Mouse (Mus musculus): ENCODE data around the gene Usp46. TPM values are rescaled to one million over a fixed set of nuclear protein-coding genes. Genes with fewer than 3 reads are reported as not detected.
"Not testable (repeated sequence)": the region's sequence is repeated elsewhere in the genome, so short reads cannot be mapped to it uniquely, and the experiment has no call there.

Gene Usp46
- total and polyA plus RNA-seq, 2 experiments = 3.0 to 5.4 TPM

GRCm38 (mm10) chr5:74078861-74079615 lies 10.8 kb upstream of the Usp46 start:
- Histone ChIP-seq H3K27ac (replicated peaks; ENCODE audit: insufficient read depth, low read depth, low read length) (peak overlapping the region; percentile 60), H3K79me2 (ENCODE audit: control insufficient read depth, insufficient read depth, low read length) (no peaks in the 10 kb centered on the region), H3K4me3 (ENCODE audit: insufficient read depth, low read depth, low read length) (no peak overlapping the region), H3K4me1 (ENCODE audit: control insufficient read depth, insufficient read depth, low read length) (peaks cover 4% of the 10 kb centered on the region), H3K9ac (ENCODE audit: low read depth, low read length) (no peak overlapping the region), H3K27me3 (ENCODE audit: control insufficient read depth, insufficient read depth, low read length) (no peaks in the 10 kb centered on the region), H3K36me3 (ENCODE audit: control insufficient read depth, insufficient read depth, low read length) (no peaks in the 10 kb centered on the region)
- 48% methylated on average over 11 of the region's 11 CpGs for WGBS
- TF ChIP-seq CTCF (IDR thresholded peaks at IDR 0.05; ENCODE audit: low read depth, low read length) (no peak), POLR2A (IDR thresholded peaks at IDR 0.05; ENCODE audit: extremely low read depth, insufficient read depth, low read length) (no peak)
- DNase-seq (ENCODE audit: extremely low read depth, low read depth, low spot score) = peak; percentile 87

- Histone ChIP-seq H3K4me1 (ENCODE audit: control insufficient read depth, insufficient read depth, low read length) (peaks cover 4% of the 10 kb centered on the region), H3K79me2 (ENCODE audit: control insufficient read depth, insufficient read depth, low read length) (no peaks in the 10 kb centered on the region), H3K36me3 (ENCODE audit: control insufficient read depth, insufficient read depth, low read length) (no peaks in the 10 kb centered on the region), H3K27me3 (ENCODE audit: control insufficient read depth, insufficient read depth, low read length) (no peaks in the 10 kb centered on the region), H3K4me3 (ENCODE audit: insufficient read depth, low read depth, low read length) (no peak overlapping the region), H3K9ac (ENCODE audit: low read depth, low read length) (no peak overlapping the region), H3K27ac (replicated peaks; ENCODE audit: insufficient read depth, low read depth, low read length) (no peak overlapping the region)
- no peak for DNase-seq (ENCODE audit: extremely low read depth, low read depth, low spot score)
- no peak for TF ChIP-seq CTCF (IDR thresholded peaks at IDR 0.05; ENCODE audit: low read depth, low read length)
- no peak for TF ChIP-seq POLR2A (IDR thresholded peaks at IDR 0.05; ENCODE audit: extremely low read depth, insufficient read depth, low read length)
- WGBS = 89% methylated on average over 1 of the region's 1 CpGs
These were observed 10.2 kb upstream of the Usp46 start for GRCm38 (mm10) chr5:74078400-74078799.

GRCm38 (mm10) chr5:74077959-74078358 lies 9.7 kb upstream of the Usp46 start:
- no peak overlapping the region for H3K4me3 ChIP-seq (ENCODE audit: insufficient read depth, low read depth, low read length)
- H3K36me3 ChIP-seq (ENCODE audit: control insufficient read depth, insufficient read depth, low read length) = no peaks in the 10 kb centered on the region
- H3K9ac ChIP-seq (ENCODE audit: low read depth, low read length) = no peak overlapping the region
- DNase-seq (ENCODE audit: extremely low read depth, low read depth, low spot score) = no peak
- WGBS = 79% methylated on average over 8 of the region's 8 CpGs
- H3K27me3 ChIP-seq (ENCODE audit: control insufficient read depth, insufficient read depth, low read length) = no peaks in the 10 kb centered on the region
- TF ChIP-seq POLR2A (IDR thresholded peaks at IDR 0.05; ENCODE audit: extremely low read depth, insufficient read depth, low read length) = no peak
- no peak for TF ChIP-seq CTCF (IDR thresholded peaks at IDR 0.05; ENCODE audit: low read depth, low read length)
- H3K79me2 ChIP-seq (ENCODE audit: control insufficient read depth, insufficient read depth, low read length) = no peaks in the 10 kb centered on the region
- H3K27ac ChIP-seq (replicated peaks; ENCODE audit: insufficient read depth, low read depth, low read length) = no peak overlapping the region
- H3K4me1 ChIP-seq (ENCODE audit: control insufficient read depth, insufficient read depth, low read length) = peaks cover 4% of the 10 kb centered on the region

GRCm38 (mm10) chr5:74076759-74077158 lies 8.5 kb upstream of the Usp46 start:
- no peak overlapping the region for H3K27ac ChIP-seq (replicated peaks; ENCODE audit: insufficient read depth, low read depth, low read length)
- WGBS = 44% methylated on average over 9 of the region's 9 CpGs
- TF ChIP-seq POLR2A (IDR thresholded peaks at IDR 0.05; ENCODE audit: extremely low read depth, insufficient read depth, low read length) (no peak), CTCF (IDR thresholded peaks at IDR 0.05; ENCODE audit: low read depth, low read length) (no peak)

GRCm38 (mm10) chr5:74070564-74070963 lies 2.3 kb upstream of the Usp46 start:
- WGBS = 59% methylated on average over 5 of the region's 5 CpGs
- H3K27me3 ChIP-seq (ENCODE audit: control insufficient read depth, insufficient read depth, low read length); DNase-seq (ENCODE audit: extremely low read depth, low read depth, low spot score); H3K4me3 ChIP-seq (ENCODE audit: insufficient read depth, low read depth, low read length); H3K9ac ChIP-seq (ENCODE audit: low read depth, low read length); H3K79me2 ChIP-seq (ENCODE audit: control insufficient read depth, insufficient read depth, low read length); H3K36me3 ChIP-seq (ENCODE audit: control insufficient read depth, insufficient read depth, low read length); H3K27ac ChIP-seq (replicated peaks; ENCODE audit: insufficient read depth, low read depth, low read length): not testable (repeated sequence)
- peaks cover 14% of the 10 kb centered on the region for H3K4me1 ChIP-seq (ENCODE audit: control insufficient read depth, insufficient read depth, low read length)
- peak; percentile 29; the same call in 1 of the 2 replicates for TF ChIP-seq CTCF (IDR thresholded peaks at IDR 0.05; ENCODE audit: low read depth, low read length)

More at GRCm38 (mm10) chr5:74076759-74077158, 8.5 kb upstream of the Usp46 start:
- H3K4me1 ChIP-seq (ENCODE audit: control insufficient read depth, insufficient read depth, low read length) = peaks cover 4% of the 10 kb centered on the region
- H3K4me3 ChIP-seq (ENCODE audit: insufficient read depth, low read depth, low read length) = no peak overlapping the region
- no peaks in the 10 kb centered on the region for H3K79me2 ChIP-seq (ENCODE audit: control insufficient read depth, insufficient read depth, low read length)
- H3K27me3 ChIP-seq (ENCODE audit: control insufficient read depth, insufficient read depth, low read length) = no peaks in the 10 kb centered on the region
- H3K36me3 ChIP-seq (ENCODE audit: control insufficient read depth, insufficient read depth, low read length) = no peaks in the 10 kb centered on the region
- no peak overlapping the region for H3K9ac ChIP-seq (ENCODE audit: low read depth, low read length)
- DNase-seq (ENCODE audit: extremely low read depth, low read depth, low spot score) = no peak

GRCm38 (mm10) chr5:74068714-74069321 lies 587 bp upstream of the Usp46 start:
- no peaks in the 10 kb centered on the region for H3K36me3 ChIP-seq (ENCODE audit: control insufficient read depth, insufficient read depth, low read length)
- peaks cover 15% of the 10 kb centered on the region for H3K4me1 ChIP-seq (ENCODE audit: control insufficient read depth, insufficient read depth, low read length)
- H3K27ac ChIP-seq (replicated peaks; ENCODE audit: insufficient read depth, low read depth, low read length) = peak overlapping the region; percentile 81
- WGBS = under 1% methylated on average over 18 of the region's 18 CpGs
- DNase-seq (ENCODE audit: extremely low read depth, low read depth, low spot score) = peak; percentile 75
- peak overlapping the region; percentile 85 for H3K9ac ChIP-seq (ENCODE audit: low read depth, low read length)
- H3K4me3 ChIP-seq (ENCODE audit: insufficient read depth, low read depth, low read length) = peak overlapping the region; percentile 82
- TF ChIP-seq POLR2A (IDR thresholded peaks at IDR 0.05; ENCODE audit: extremely low read depth, insufficient read depth, low read length) = no peak
- TF ChIP-seq CTCF (IDR thresholded peaks at IDR 0.05; ENCODE audit: low read depth, low read length) = no peak
- peaks cover 9% of the 10 kb centered on the region; the same call in 1 of the 2 replicates for H3K79me2 ChIP-seq (ENCODE audit: control insufficient read depth, insufficient read depth, low read length)
- H3K27me3 ChIP-seq (ENCODE audit: control insufficient read depth, insufficient read depth, low read length) = no peaks in the 10 kb centered on the region

Data from liver, adult 2 months (tissue).